Mouse (Mus musculus): ENCODE measurements around the gene Phf7.

Gene Phf7

DNA sequence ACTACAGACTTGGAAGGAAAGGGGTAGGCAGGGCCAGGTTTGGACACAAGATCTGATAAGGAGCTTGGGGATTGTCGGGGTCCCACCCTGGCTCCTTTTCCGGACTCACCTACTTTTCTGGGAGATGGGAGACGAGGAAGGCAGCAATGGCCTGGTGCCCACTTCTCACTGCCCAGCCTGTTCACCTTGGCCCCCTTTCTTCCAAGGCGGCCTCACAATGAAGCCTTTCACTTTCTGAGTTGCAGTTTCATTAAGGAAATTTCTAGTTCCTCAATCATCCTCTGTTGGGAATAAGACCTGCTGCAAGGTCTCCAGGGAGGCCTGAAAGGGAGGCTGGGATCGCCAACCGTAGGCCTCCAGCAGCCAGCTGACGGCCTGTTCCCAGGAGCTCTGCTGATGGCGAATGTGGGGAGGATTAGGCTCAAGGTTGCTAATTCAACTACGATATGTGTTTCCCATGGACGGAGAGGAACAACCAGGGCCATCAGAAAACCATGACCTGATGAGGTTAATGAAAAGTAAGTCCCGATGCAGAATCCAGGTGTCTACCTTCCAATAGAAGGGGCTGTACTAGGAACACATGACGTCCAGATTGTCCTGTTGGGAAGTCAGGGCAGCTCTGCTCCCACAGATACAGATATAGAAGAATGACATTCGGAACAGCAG, 18.6 kb downstream of the Phf7 start:
- no peak for DNase-seq (ENCODE audit: low spot score in 2 of 2)

DNA sequence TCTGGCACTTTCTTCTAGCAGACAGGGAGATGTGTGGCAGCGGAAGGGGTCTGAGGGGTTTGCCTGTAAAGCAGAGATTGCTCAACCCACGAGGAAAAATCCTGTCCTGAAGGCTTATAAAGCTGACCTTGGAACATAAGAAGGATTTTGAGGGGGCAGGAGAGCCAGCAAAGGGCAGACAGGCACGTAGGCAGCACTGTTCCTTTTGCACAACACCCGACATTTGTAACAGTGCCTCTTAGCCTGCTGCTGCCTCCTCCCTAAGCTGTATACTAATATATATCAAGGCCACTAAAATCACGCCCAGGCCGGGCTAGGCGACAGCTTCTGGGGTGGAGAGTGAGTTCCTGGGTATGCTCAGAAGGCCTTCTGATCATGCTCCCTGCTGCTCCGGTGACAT, 20.7 kb downstream of the Phf7 start:
- no peak for DNase-seq (ENCODE audit: low spot score in 2 of 2)

DNA sequence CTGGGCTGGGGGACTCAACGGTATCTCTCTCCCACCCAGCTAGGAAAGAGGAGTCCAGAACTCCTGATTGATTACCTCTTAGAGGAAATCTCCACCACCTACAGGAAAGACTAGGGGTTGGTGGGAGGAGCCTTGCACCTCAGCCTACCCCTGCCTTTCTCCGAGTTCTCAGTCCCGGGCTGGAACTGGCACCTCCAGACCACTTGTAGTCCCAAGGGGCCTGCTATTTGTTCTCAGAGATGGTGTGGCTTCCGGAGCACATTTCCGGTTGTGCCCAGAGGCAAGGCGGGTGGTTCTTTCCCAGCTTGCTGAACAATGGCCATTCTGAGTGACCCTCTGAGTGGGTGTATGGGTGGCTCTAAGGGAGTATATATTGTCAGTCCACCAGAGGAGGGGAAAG, 22.9 kb downstream of the Phf7 start:
- no peak for DNase-seq (ENCODE audit: low spot score in 2 of 2)

- no peak for DNase-seq (ENCODE audit: low spot score in 2 of 2)
Observed at GRCm38 (mm10) chr14:31226978-31227377, 24.1 kb downstream of the Phf7 start.

DNA sequence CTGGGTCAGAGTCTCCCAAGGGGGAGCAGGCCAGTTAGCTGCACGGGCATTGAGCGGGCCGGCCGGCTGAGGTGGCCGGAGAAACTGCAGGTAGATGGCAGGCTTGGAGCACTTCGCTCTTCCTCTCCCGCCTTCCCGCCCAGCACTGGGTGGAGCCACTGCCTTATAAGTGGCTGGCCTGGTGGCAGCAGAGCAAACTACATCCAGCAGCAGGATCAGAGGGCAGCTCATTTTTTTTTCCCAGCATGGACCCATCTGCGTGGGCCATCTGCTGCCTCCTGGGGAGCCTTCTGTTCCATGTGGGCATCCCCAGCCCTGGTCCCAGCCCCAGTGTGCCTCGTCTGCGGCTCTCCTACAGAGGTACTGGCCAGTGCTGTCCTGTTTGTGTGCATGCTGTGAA, 33.5 kb downstream of the Phf7 start, which contains the start of gene Sema3g:
TSS of gene Sema3g (plus strand) at position 195 of the 400 bp plus-strand sequence.
- no peak for DNase-seq (ENCODE audit: low spot score in 2 of 2)

DNA sequence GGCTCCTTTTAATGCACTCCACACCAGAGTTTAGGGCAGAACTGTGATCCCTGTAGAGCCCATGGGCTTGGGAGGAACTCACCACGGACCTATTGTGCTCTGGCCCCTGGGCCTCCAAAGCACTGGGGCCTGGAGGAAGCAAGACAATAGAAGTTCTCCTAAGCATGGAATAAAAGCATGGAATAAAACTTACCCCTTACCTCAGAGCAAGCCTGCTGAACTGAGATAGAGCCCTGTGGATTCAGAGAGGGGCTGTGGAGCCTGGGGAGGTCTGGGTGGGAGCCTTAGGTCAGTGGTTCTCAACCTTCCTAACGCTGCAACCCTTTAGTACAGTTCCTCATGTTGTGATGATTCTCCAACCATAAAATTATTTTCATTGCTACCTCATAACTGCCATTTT, 34.3 kb downstream of the Phf7 start, which contains the start of gene Nisch:
TSS of gene Nisch (minus strand) at position 101 of the 400 bp plus-strand sequence.
- DNase-seq (ENCODE audit: low spot score in 2 of 2) = no peak

DNA sequence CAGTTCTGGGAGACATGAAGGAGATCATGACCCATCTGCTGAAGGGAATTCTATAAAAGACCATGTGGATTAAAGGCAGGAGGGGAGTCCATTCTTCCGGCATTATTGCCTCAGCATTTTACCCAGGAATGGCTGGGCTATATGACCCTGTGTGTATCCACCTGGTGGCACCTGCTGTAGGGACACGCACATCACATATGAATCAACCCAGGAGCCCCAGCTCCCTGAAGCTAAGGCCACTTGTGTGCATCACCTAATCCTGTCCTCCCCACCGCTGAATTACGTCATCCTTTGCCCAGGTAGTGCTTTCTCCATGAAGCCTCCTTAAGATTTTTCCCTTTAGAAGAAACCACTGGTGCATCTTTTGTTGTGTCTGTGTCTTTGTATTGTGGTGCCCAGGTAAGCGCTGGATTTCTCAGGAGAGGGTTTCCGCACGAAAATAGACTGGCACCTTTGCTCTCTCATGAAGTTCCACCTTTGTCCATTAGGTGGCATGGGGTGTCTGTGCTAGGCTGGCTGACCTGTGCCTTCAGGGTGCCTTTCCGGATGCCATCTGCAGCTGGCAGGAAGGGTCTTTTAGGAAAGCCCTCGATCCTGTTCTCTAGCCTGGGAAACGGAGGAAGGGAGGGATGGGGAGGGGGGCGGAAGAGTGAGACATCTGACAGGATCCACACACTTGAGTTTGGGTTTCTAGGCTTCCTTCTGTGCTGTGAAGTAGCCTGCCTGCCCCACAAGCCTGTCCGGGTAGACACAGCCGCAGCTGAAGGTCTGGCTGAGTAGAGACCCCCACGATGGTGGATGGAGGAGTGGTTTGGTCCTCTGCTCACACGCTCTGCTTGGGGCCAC, 35.7 kb downstream of the Phf7 start:
- peak; percentile 54 to 81 for DNase-seq (ENCODE audit: low spot score in 2 of 2)

GRCm38 (mm10) chr14:31214684-31215083, 36.4 kb downstream of the Phf7 start:
- no peak for DNase-seq (ENCODE audit: low spot score in 2 of 2)

- no peak for DNase-seq (ENCODE audit: low spot score in 2 of 2)
Observed at GRCm38 (mm10) chr14:31213868-31214267, 37.2 kb downstream of the Phf7 start.

DNA sequence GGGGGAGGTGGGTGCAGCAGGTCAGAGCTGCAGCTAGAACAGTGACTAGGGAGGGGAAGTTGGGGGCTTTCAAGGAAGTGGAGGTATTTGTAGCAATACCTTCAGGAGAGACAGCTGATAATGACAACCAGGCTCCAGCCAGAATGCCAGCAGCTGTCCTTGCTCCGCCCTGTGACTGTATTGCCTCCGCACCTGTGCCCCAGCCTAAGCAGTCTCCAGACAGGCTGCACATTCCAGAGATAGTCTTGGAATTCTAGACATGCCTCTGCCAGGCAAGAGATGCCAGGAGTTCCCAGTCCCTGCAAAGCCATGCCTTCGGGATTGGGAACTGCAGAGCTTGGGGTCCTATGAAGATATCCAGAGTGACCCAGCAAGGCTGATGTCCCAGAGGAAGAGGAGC, 38.6 kb downstream of the Phf7 start:
- DNase-seq (ENCODE audit: low spot score in 2 of 2) = no peak

DNA sequence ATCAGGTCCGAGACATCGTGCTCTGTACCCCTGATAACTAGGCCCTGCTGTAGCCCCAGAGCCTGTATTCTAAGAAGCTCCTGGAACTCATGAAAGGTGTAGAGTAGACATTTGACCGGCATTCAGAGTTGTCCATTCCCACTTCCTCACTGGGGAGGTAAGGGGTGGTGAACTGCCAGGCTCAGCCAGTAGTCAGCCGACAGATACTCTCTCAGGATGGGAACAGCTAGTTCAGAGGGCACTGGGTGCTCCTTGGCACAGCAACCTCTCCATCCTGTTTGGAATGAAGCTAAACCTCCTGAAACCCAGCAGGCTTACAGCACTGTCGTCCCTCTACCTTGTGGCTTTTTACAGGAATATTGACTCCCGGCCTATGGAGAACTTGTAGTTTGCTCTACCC, 39.3 kb downstream of the Phf7 start:
- DNase-seq (ENCODE audit: low spot score in 2 of 2) = no peak

GRCm38 (mm10) chr14:31209133-31209557, 42.0 kb downstream of the Phf7 start:
- no peak for DNase-seq (ENCODE audit: low spot score in 2 of 2)

DNA sequence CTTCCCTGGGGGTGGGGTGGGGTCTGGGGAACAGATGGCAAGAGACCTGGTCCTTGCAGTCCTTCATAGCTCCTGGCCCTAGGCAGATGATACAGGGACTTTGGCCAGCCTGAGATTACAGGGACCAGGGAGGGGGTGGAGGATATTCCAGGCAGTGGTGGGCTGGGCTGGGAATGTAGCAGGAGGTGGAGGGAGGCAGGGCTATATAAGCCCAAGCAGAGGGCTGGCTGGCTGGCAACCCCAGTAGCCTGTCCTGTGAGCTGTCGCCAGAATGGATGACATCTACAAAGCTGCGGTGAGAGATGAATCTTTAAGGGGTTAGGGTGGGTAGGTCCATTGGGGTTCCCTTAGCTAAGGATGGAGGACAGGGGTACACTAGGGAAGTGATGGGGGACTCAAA, 43.0 kb downstream of the Phf7 start, which contains the start of gene Tnnc1:
TSS of gene Tnnc1 (plus strand) at position 229 of the 400 bp plus-strand sequence.
- no peak for DNase-seq (ENCODE audit: low spot score in 2 of 2)

DNA sequence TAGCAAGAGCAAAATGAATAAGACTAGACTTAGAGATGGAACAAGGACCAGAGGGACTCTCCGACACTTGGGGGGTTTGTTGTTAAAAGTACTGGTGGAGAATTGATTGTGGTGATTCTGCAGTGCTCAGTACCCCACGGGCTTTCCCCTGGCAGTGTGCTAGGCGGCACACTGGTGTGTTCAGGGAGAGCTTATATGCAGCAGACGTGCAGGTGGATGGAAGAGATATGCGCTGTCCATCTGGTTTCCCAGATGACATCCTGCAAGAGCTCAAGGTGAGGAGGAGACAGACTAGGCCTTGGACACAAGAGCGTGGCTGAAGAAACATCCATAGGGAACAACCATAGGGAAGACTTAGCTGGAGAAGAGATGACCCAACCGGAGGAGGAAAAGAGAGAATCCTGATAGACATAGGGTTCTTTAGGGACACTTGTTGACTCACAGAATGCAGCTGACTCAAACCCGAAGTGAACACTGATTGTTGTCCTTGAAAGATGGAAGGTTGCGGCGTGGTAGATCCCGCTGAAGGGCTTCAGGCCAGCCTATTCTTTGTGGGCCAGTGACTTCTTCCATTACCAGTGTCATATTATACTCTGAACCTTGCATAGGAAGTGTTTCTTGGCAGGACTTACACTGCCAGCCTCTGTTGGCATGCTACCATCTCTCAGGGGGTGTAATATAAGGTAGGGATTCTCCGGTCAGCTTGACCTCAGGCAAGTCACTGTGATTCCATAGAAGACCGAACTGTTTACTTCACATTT, 43.9 kb downstream of the Phf7 start:
- DNase-seq (ENCODE audit: low spot score in 2 of 2) = no peak

GRCm38 (mm10) chr14:31206472-31206981, 44.6 kb downstream of the Phf7 start:
- peak; percentile 95 to 98 for DNase-seq (ENCODE audit: low spot score in 2 of 2)

GRCm38 (mm10) chr14:31205562-31206467, 45.3 kb downstream of the Phf7 start:
- DNase-seq (ENCODE audit: low spot score in 2 of 2) = peak; percentile 44 to 45

- DNase-seq (ENCODE audit: low spot score in 2 of 2) = no peak
Observed at GRCm38 (mm10) chr14:31205244-31205561, 45.9 kb downstream of the Phf7 start.

- no peak for DNase-seq (ENCODE audit: low spot score in 2 of 2)
Observed at GRCm38 (mm10) chr14:31204844-31205243, 46.3 kb downstream of the Phf7 start.

- DNase-seq (ENCODE audit: low spot score in 2 of 2) = no peak
Observed at GRCm38 (mm10) chr14:31200038-31200437, 51.1 kb downstream of the Phf7 start.

- no peak for DNase-seq (ENCODE audit: low spot score in 2 of 2)
Observed at GRCm38 (mm10) chr14:31199599-31199998, 51.5 kb downstream of the Phf7 start.

Measured in thymus, postnatal 10 days (tissue).